Mouse (Mus musculus): Measurements from ENCODE around the gene Usp46. TPM values are rescaled to one million over a fixed set of nuclear protein-coding genes. Genes with fewer than 3 reads are reported as not detected.

Usp46 gene
- 27.8 and 29.9 TPM in 2 replicates for polyA plus RNA-seq (2015; fragmentation: Nextera tagmentation; extraction: Ambion mirVana)

DNA sequence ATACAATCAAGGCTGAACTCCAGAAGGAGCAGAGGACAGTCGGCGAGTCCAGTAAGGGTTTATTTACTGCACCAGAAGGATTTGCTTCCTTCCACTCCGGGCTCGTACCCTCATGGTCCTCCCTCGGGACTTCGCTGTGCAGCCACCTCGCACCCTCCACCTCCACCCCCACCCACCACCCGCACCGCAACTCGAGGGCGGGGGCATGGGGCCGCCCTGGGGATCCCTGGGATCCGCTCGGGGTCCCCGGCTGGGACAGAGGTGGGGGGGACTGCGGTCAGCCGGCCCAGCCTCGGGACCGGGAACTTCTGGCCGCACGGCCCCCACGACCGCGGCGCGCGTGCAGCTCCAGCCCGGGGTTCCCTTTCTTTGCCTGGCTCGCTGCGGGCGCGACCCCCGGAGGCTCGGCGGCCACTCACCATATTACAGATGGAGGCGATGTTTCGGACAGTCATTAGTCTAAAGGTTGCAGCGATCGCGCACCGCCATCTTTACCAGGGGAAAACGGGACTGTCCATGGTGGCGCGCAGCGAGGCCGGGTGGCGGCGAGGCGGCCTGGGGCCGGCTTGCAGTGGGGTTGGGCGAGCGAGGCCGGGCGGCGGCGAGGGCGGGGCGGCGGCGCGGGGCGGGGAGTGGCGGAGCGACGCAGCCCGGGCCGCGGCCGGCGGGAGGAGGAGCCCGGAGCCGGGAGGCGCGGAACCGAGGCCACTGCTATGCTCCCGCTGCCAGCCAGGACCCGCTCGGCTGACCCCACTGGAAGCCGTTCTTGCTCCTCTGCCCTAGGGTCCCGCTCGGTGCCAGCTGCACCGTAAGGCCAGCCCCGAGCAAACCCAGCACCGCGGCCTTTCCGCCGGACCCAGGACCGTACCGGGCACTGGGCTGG is at the start of gene Usp46:
Gene Usp46, minus strand, starts transcription at position 601 of the 883 bp plus-strand sequence.
- ATAC-seq (ENCODE audit: low FRiP score), result peak; percentile 92
- H3K9me3 ChIP-seq (replicated peaks), result no peaks in the 10 kb centered on the region
- peak within 1 kb of the TSS; percentile 91 for H3K9ac ChIP-seq (replicated peaks)
- peak within 1 kb of the TSS; percentile 81 for H3K4me3 ChIP-seq (replicated peaks)
- no peaks in the 10 kb centered on the region for H3K27me3 ChIP-seq (replicated peaks)
- peak within 1 kb of the TSS; percentile 88 for H3K27ac ChIP-seq (replicated peaks)
- under 1% methylated on average over 64 of the region's 89 CpGs for WGBS
- peak within 1 kb of the TSS; percentile 91 for H3K4me2 ChIP-seq
- H3K4me1 ChIP-seq, result peaks cover 38% of the 10 kb centered on the region
- H3K36me3 ChIP-seq, result no peaks in the 10 kb centered on the region

DNA sequence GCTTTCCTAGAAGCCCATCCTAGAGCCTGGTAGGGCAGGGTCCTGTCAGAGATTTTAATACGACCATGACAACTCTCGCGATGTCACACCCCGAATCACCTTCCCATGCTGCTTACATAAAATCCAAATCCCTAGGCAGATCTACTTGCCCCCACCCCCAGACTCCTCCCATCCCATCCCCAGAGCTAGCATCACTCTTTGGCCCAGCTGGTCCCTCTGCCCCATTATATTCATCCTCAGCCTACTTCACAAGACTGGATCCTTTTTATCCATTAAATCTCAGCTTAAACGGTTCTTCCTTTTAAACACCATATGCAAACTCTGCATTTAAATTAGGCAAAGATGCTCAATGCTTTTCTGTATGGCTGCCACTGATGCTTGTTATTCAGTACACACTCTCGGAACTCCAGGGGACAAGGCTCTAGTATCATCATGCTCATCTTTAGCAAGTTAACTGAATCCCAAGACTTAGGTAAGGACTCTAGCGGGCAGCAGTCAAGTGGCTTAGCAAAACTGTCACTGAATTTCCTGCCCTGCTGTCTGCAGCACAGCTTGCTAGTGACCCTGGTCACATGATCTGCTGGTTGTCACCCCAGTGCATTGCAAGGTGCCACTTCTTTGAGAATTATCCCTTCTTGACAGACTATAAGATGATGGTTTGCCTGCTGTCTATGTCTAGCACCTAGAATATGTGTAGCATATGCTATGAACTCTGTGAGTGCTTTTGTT is 45.9 kb upstream of the Usp46 start:
- Histone ChIP-seq H3K36me3 (no peaks in the 10 kb centered on the region), H3K27me3 (replicated peaks) (no peaks in the 10 kb centered on the region), H3K9me3 (replicated peaks) (no peaks in the 10 kb centered on the region), H3K4me3 (replicated peaks) (no peak overlapping the region), H3K4me2 (no peak overlapping the region), H3K4me1 (no peaks in the 10 kb centered on the region), H3K9ac (replicated peaks) (no peak overlapping the region), H3K27ac (replicated peaks) (no peak overlapping the region)
- ATAC-seq (ENCODE audit: low FRiP score), result no peak
- 74% methylated on average over 7 of the region's 7 CpGs for WGBS

GRCm38 (mm10) chr5:74105445-74105844 is 37.2 kb upstream of the Usp46 start:
- H3K9ac ChIP-seq (replicated peaks), result no peak overlapping the region
- H3K4me1 ChIP-seq, result no peaks in the 10 kb centered on the region
- H3K36me3 ChIP-seq, result no peaks in the 10 kb centered on the region
- H3K27me3 ChIP-seq (replicated peaks), result no peaks in the 10 kb centered on the region
- no peak for ATAC-seq (ENCODE audit: low FRiP score)
- H3K4me3 ChIP-seq (replicated peaks), result no peak overlapping the region
- 73% methylated on average over 7 of the region's 7 CpGs for WGBS
- no peak overlapping the region for H3K4me2 ChIP-seq
- H3K27ac ChIP-seq (replicated peaks), result no peak overlapping the region
- no peaks in the 10 kb centered on the region for H3K9me3 ChIP-seq (replicated peaks)

DNA sequence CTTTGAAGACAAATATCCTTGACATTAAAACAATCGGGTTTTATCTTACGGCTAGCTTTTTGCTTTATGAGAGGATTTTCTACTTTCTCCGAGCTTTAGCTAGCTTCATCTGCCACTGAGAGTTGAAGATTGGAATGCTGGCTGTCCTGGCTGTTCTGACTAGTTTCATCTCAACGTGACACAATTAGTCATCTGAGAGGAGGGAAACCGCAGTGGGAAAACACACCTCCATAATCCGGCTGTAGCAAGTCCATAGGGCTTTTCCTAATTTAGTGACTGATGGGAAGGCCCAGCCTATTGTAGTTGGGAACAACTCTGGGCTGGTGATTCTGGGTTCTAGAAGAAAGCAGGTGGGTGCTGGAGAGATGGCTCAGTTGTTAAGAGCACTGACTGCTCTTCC is 33.5 kb upstream of the Usp46 start:
- no peak for ATAC-seq (ENCODE audit: low FRiP score)
- Histone ChIP-seq H3K4me3 (replicated peaks) (no peak overlapping the region), H3K36me3 (peaks cover 12% of the 10 kb centered on the region; the same call in 1 of the 2 replicates), H3K4me2 (no peak overlapping the region), H3K27ac (replicated peaks) (no peak overlapping the region), H3K9ac (replicated peaks) (no peak overlapping the region), H3K4me1 (no peaks in the 10 kb centered on the region), H3K27me3 (replicated peaks) (no peaks in the 10 kb centered on the region), H3K9me3 (replicated peaks) (no peaks in the 10 kb centered on the region)
- 85% methylated on average over 6 of the region's 6 CpGs for WGBS

- no peak overlapping the region for H3K4me2 ChIP-seq
- peaks cover 14% of the 10 kb centered on the region for H3K4me1 ChIP-seq
- ATAC-seq (ENCODE audit: low FRiP score), result no peak
- no peaks in the 10 kb centered on the region for H3K27me3 ChIP-seq (replicated peaks)
- no peak overlapping the region for H3K9ac ChIP-seq (replicated peaks)
- H3K9me3 ChIP-seq (replicated peaks), result no peaks in the 10 kb centered on the region
- H3K36me3 ChIP-seq, result peaks cover 25% of the 10 kb centered on the region; the same call in 1 of the 2 replicates
- H3K27ac ChIP-seq (replicated peaks), result no peak overlapping the region
- no peak overlapping the region for H3K4me3 ChIP-seq (replicated peaks)
- WGBS, result 91% methylated on average over 10 of the region's 10 CpGs
These were observed 30.8 kb upstream of the Usp46 start for GRCm38 (mm10) chr5:74099046-74099445.

DNA sequence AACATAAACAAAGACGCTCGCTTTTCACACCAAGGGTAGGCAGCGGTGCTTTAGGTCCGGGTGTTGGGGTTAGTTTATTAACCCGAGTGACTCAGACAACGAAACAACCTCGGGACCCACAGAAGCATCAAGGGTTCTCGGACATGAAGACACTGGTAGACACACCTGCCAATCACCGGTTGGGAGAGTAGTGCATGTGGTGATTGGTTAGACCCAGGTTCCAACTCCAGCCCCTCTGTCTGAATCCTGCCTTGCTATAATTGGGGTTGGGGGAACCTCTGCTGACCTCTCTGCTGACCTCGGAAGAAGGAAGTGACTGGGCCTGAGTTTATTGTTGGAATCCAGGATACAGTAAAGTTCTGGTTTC is 29.6 kb upstream of the Usp46 start:
- Histone ChIP-seq H3K36me3 (peaks cover 25% of the 10 kb centered on the region; the same call in 1 of the 2 replicates), H3K9me3 (replicated peaks) (no peaks in the 10 kb centered on the region), H3K4me2 (no peak overlapping the region), H3K27ac (replicated peaks) (no peak overlapping the region), H3K4me3 (replicated peaks) (no peak overlapping the region), H3K9ac (replicated peaks) (no peak overlapping the region), H3K4me1 (peaks cover 18% of the 10 kb centered on the region), H3K27me3 (replicated peaks) (no peaks in the 10 kb centered on the region)
- WGBS, result 80% methylated on average over 10 of the region's 10 CpGs
- no peak for ATAC-seq (ENCODE audit: low FRiP score)

DNA sequence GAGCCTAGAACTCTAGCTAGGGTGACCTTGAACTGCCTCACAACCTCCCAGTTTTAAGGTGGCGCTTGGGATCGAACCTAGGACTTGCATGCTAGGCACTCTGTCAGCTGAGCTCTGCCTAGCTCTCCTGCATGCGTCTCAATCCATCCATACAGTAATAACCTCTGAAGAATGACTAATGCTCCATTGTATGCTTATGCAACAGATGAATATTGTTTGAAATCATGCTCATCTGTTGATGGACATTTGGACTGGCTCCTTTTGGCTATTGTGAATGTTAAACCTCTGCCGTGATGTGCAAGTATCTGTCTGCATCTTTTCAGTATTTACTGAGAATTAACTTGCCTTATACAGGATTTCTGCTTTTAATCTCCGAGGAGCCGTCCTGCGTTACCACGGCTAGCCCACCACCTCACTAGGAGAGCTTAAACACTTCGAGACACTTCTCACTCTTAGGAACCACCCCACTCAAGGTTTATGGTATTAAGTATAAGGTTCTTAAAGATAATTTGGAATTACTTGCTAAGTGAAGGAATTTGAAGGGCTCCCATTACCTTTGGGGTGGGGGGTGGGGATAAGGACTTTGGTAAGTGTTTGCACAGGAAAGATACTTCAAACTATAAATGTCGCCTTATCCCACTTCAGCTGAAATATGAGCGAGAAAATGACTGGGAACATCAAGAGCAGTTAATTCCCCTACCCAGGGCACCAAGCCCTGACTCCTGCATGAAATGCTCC is 29.1 kb upstream of the Usp46 start:
- peaks cover 25% of the 10 kb centered on the region; the same call in 1 of the 2 replicates for H3K36me3 ChIP-seq
- no peak overlapping the region for H3K4me2 ChIP-seq
- H3K4me3 ChIP-seq (replicated peaks), result no peak overlapping the region
- no peaks in the 10 kb centered on the region for H3K9me3 ChIP-seq (replicated peaks)
- H3K4me1 ChIP-seq, result peaks cover 18% of the 10 kb centered on the region
- WGBS, result 94% methylated on average over 11 of the region's 11 CpGs
- no peak overlapping the region for H3K9ac ChIP-seq (replicated peaks)
- no peak for ATAC-seq (ENCODE audit: low FRiP score)
- H3K27me3 ChIP-seq (replicated peaks), result no peaks in the 10 kb centered on the region
- no peak overlapping the region for H3K27ac ChIP-seq (replicated peaks)

GRCm38 (mm10) chr5:74096060-74096459 is 27.8 kb upstream of the Usp46 start:
- WGBS, result 100% methylated on average over 1 of the region's 1 CpGs
- Histone ChIP-seq H3K36me3 (peaks cover 25% of the 10 kb centered on the region; the same call in 1 of the 2 replicates), H3K4me1 (peaks cover 18% of the 10 kb centered on the region)

DNA sequence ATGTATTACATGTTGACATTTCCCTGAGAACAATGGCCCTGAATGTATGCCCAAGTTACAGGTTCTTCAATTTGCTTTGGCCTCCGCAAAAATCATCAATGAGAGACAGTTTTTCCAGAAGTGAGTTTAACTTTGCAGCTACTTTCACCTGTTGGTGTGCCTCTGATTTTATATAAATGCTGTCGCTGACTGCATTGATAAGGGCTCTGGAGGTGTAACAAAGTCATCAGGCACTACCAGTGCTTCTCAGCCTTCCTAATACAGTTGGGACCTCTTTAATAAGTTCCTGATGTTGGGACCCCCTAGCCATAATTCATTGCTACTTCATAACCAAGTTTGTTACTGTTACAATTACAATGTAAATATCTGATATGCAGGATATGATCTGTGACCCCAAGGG is 27.4 kb upstream of the Usp46 start:
- H3K27me3 ChIP-seq (replicated peaks), result no peaks in the 10 kb centered on the region
- H3K9me3 ChIP-seq (replicated peaks), result no peaks in the 10 kb centered on the region
- H3K27ac ChIP-seq (replicated peaks), result no peak overlapping the region
- no peak overlapping the region for H3K4me3 ChIP-seq (replicated peaks)
- 89% methylated on average over 2 of the region's 2 CpGs for WGBS
- ATAC-seq (ENCODE audit: low FRiP score), result no peak
- no peak overlapping the region for H3K9ac ChIP-seq (replicated peaks)
- H3K36me3 ChIP-seq, result peaks cover 25% of the 10 kb centered on the region; the same call in 1 of the 2 replicates
- H3K4me1 ChIP-seq, result peaks cover 18% of the 10 kb centered on the region
- no peak overlapping the region for H3K4me2 ChIP-seq

More at GRCm38 (mm10) chr5:74096060-74096459, 27.8 kb upstream of the Usp46 start:
- H3K4me3 ChIP-seq (replicated peaks), result no peak overlapping the region
- no peak overlapping the region for H3K4me2 ChIP-seq
- H3K27me3 ChIP-seq (replicated peaks), result no peaks in the 10 kb centered on the region
- ATAC-seq (ENCODE audit: low FRiP score), result no peak
- H3K9ac ChIP-seq (replicated peaks), result no peak overlapping the region
- H3K9me3 ChIP-seq (replicated peaks), result no peaks in the 10 kb centered on the region
- H3K27ac ChIP-seq (replicated peaks), result no peak overlapping the region

DNA sequence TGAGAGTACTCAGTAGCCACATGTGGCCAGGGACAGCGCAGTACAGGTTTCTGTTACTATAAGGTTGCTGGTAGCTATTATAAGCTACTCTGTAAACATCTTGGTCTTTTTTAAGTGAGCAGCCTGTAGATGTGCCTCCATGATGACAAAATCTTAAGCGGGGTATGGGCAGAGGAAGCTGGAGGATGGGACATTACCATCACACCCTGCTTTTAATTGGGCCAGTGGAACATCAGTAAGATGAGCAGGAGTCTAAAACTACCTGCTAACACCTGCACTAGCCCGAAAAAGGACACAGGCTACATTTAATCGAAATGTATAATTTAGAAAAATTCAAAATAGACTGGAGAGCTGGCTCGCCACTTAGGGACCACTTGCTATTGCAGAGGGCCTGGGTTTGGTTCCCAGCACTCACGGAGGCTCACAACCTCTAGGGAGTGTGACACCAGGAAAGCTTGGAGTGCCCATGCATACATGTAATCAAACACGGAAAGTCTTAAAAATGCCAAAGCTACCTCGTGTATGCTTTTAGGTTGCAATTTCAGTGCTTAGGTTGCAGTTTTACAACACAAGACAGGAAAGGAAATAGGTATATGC is 26.7 kb upstream of the Usp46 start:
- Histone ChIP-seq H3K36me3 (peaks cover 25% of the 10 kb centered on the region; the same call in 1 of the 2 replicates), H3K4me1 (peaks cover 18% of the 10 kb centered on the region), H3K4me3 (replicated peaks) (no peak overlapping the region; the same call in 1 of the 2 replicates), H3K27me3 (replicated peaks) (no peaks in the 10 kb centered on the region), H3K9ac (replicated peaks) (no peak overlapping the region), H3K4me2 (peak overlapping the region; percentile 70), H3K27ac (replicated peaks) (no peak overlapping the region), H3K9me3 (replicated peaks) (no peaks in the 10 kb centered on the region)
- 86% methylated on average over 8 of the region's 8 CpGs for WGBS
- ATAC-seq (ENCODE audit: low FRiP score), result no peak

Measured in neural tube, embryonic 15.5 days (tissue).